ENCODE assay signal across 9 mouse cellular contexts in the genomic region with DNA sequence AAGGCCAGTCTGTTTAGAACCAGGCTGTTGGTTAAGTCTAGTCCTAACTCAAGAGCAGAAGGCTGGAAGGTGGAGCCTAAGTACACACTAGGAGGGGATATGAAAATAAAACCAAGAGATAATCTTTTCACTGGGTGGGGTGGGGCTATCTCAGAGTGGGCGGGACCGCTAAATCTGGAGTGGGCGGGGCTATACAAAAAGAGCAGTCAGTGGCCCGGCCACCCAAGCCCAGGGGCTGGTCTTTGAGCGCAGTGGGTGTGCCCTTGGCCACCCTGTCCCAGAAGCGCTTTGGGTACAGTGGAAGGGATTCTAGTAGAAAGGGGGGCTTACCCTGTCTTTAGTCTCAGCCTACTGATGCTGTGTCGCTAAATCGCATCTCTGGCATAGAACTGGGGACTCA. TPM values are rescaled to one million over a fixed set of nuclear protein-coding genes. Genes with fewer than 3 reads are reported as not detected.
DNase-seq lines count a peak whose midpoint lies in the region; ATAC-seq and TF ChIP-seq lines count a peak whose summit lies in the region.
"Had no signal": no experiment of that assay in that cellular context is flagged by ENCODE, and none has a peak within 500 bp of the region (broad histone marks: within the 10 kb centered on the region; RNA-seq: fewer than 3 reads in every experiment).

No protein-coding gene starts in this region.

- WGBS in forebrain, embryonic 11.5 days = 8% methylated on average over 8 of the region's 8 CpGs
- 9% methylated on average over 8 of the region's 8 CpGs for WGBS in limb, embryonic 13.5 days

- H3K4me2 ChIP-seq in forebrain, embryonic 11.5 days (ENCODE audit: low read depth, low read length, severe bottlenecking) = peak overlapping the region; percentile 71
- H3K4me2 ChIP-seq in limb, embryonic 13.5 days (replicated peaks) = peak overlapping the region; percentile 75

- DNase-seq in layer of hippocampus, adult 2 months (ENCODE audit: low spot score in 2 of 2) = no peak
- no peak for DNase-seq in layer of hippocampus, adult 18-20 months (ENCODE audit: low spot score in 2 of 2)
- DNase-seq in forebrain, embryonic 11.5 days (ENCODE audit: low spot score) = no peak
- peak; percentile 37 for DNase-seq in retina, embryonic 14.5 days (ENCODE audit: low spot score)
- no peak for DNase-seq in ovary, postnatal 10 days (ENCODE audit: low spot score)
- DNase-seq in adrenal gland, adult 2 months = no peak
- DNase-seq in cerebellum, adult 8-10 months = no peak

- H3K27me3 ChIP-seq in forebrain, embryonic 11.5 days (ENCODE audit: control insufficient read depth, insufficient read depth, low read length) = peaks cover 24% of the 10 kb centered on the region
- peaks cover 32% of the 10 kb centered on the region for H3K27me3 ChIP-seq in limb, embryonic 13.5 days

- no peaks in the 10 kb centered on the region for H3K36me3 ChIP-seq in forebrain, embryonic 11.5 days (ENCODE audit: control insufficient read depth, insufficient read depth, low read length)
- no peaks in the 10 kb centered on the region for H3K36me3 ChIP-seq in limb, embryonic 13.5 days

- no peaks in the 10 kb centered on the region; the same call in 1 of the 2 replicates for H3K4me1 ChIP-seq in forebrain, embryonic 11.5 days (replicated peaks; ENCODE audit: control insufficient read depth, insufficient read depth, low read length)
- H3K4me1 ChIP-seq in limb, embryonic 13.5 days = peaks cover 4% of the 10 kb centered on the region; the same call in 1 of the 2 replicates

- no peaks in the 10 kb centered on the region for H3K9me3 ChIP-seq in forebrain, embryonic 11.5 days (ENCODE audit: control insufficient read depth, low read length)
- no peaks in the 10 kb centered on the region for H3K9me3 ChIP-seq in limb, embryonic 13.5 days

- TF ChIP-seq CTCF in layer of hippocampus, adult 2 months (conservative IDR thresholded peaks at IDR 0.05) = no peak

- no peak overlapping the region; the same call in 1 of the 2 replicates for H3K9ac ChIP-seq in forebrain, embryonic 11.5 days (ENCODE audit: low read length)
- peak overlapping the region; percentile 75 for H3K9ac ChIP-seq in limb, embryonic 13.5 days

- peak overlapping the region; percentile 91; the same call in 1 of the 2 replicates for H3K27ac ChIP-seq in layer of hippocampus, adult 2 months
- no peak overlapping the region for H3K27ac ChIP-seq in forebrain, embryonic 11.5 days (ENCODE audit: low read depth, low read length)
- no peak overlapping the region for H3K27ac ChIP-seq in limb, embryonic 13.5 days

- peak; percentile 47; the same call in 1 of the 2 replicates for ATAC-seq in forebrain, embryonic 11.5 days (replicated peaks; ENCODE audit: low FRiP score)
- ATAC-seq in limb, embryonic 13.5 days (ENCODE audit: low FRiP score, low read depth) = peak; percentile 59; the same call in 1 of the 2 replicates

- peak overlapping the region; percentile 73 for H3K4me3 ChIP-seq in layer of hippocampus, adult 2 months
- H3K4me3 ChIP-seq in forebrain, embryonic 11.5 days (ENCODE audit: low read depth, low read length) = peak overlapping the region; percentile 37; the same call in 1 of the 2 replicates
- H3K4me3 ChIP-seq in limb, embryonic 13.5 days = peak overlapping the region; percentile 58
- H3K4me3 ChIP-seq: myocyte had no signal

RNA-seq across cellular contexts. Expression of gene Ethe1, which starts 0.5 kb away (rescaled TPM):
- total RNA-seq in layer of hippocampus, adult 2 months (2021) = 10 to 100 TPM; 10.1 to 11.0 TPM
- total RNA-seq in layer of hippocampus, adult 18-20 months (2021) = 10 to 100 TPM; 11.8 to 13.3 TPM
- 17.9 and 21.4 TPM in 2 replicates for polyA plus RNA-seq in forebrain, embryonic 11.5 days (2014; fragmentation: Nextera tagmentation; extraction: Ambion mirVana)
- 28.2 TPM in 2 replicates for polyA plus RNA-seq in limb, embryonic 13.5 days (2015; fragmentation: Nextera tagmentation; extraction: Ambion mirVana)
- 10 to 100 TPM; 34.8 to 37.5 TPM for total RNA-seq in adrenal gland, adult 2 months (2021)
- polyA plus RNA-seq in adrenal gland, adult 2 months (2012; rRNA removed) = 32.1 and 33.8 TPM in 2 replicates

RNA-seq across cellular contexts. Expression of gene Zfp575, which starts 0.6 kb away (rescaled TPM):
- total RNA-seq in layer of hippocampus, adult 2 months (2021) = 1 to 10 TPM; 5.2 to 6.7 TPM
- total RNA-seq in layer of hippocampus, adult 18-20 months (2021) = 1 to 10 TPM; 5.7 TPM
- 2.2 and 2.5 TPM in 2 replicates for polyA plus RNA-seq in forebrain, embryonic 11.5 days (2014; fragmentation: Nextera tagmentation; extraction: Ambion mirVana)
- 5.9 and 6.2 TPM in 2 replicates for polyA plus RNA-seq in limb, embryonic 13.5 days (2015; fragmentation: Nextera tagmentation; extraction: Ambion mirVana)
- under 1 TPM; 0.29 to 0.45 TPM for total RNA-seq in adrenal gland, adult 2 months (2021)
- 0.36 and 0.62 TPM in 2 replicates for polyA plus RNA-seq in adrenal gland, adult 2 months (2012; rRNA removed)

RNA-seq across cellular contexts. Expression of gene Phldb3, which starts 23.7 kb away (rescaled TPM):
- total RNA-seq in layer of hippocampus, adult 2 months (2021) = under 1 TPM in 1 of 2 experiments, not detected in 1; 0.22 TPM
- under 1 TPM; 0.17 to 0.63 TPM for total RNA-seq in layer of hippocampus, adult 18-20 months (2021)
- not detected in 2 replicates for polyA plus RNA-seq in forebrain, embryonic 11.5 days (2014; fragmentation: Nextera tagmentation; extraction: Ambion mirVana)
- polyA plus RNA-seq in limb, embryonic 13.5 days (2015; fragmentation: Nextera tagmentation; extraction: Ambion mirVana) = 0.24 and 0.34 TPM in 2 replicates
- total RNA-seq in adrenal gland, adult 2 months (2021) = 1 to 10 TPM; 3.5 to 8.5 TPM
- 3.9 and 4.4 TPM in 2 replicates for polyA plus RNA-seq in adrenal gland, adult 2 months (2012; rRNA removed)

RNA-seq across cellular contexts. Expression of gene Xrcc1, which starts 40.7 kb away (rescaled TPM):
- total RNA-seq in layer of hippocampus, adult 2 months (2021) = 10 to 100 TPM; 38.9 to 40.9 TPM
- total RNA-seq in layer of hippocampus, adult 18-20 months (2021) = 10 to 100 TPM; 36.8 to 43.4 TPM
- polyA plus RNA-seq in forebrain, embryonic 11.5 days (2014; fragmentation: Nextera tagmentation; extraction: Ambion mirVana) = 140 and 150 TPM in 2 replicates
- polyA plus RNA-seq in limb, embryonic 13.5 days (2015; fragmentation: Nextera tagmentation; extraction: Ambion mirVana) = 125 and 131 TPM in 2 replicates
- 10 to 100 TPM; 34.7 to 36.8 TPM for total RNA-seq in adrenal gland, adult 2 months (2021)
- polyA plus RNA-seq in adrenal gland, adult 2 months (2012; rRNA removed) = 61.2 TPM in 2 replicates

RNA-seq across cellular contexts. Expression of gene Pinlyp, which starts 40.9 kb away (rescaled TPM):
- not detected for total RNA-seq in layer of hippocampus, adult 2 months (2021)
- not detected for total RNA-seq in layer of hippocampus, adult 18-20 months (2021)
- polyA plus RNA-seq in forebrain, embryonic 11.5 days (2014; fragmentation: Nextera tagmentation; extraction: Ambion mirVana) = not detected in 2 replicates
- polyA plus RNA-seq in limb, embryonic 13.5 days (2015; fragmentation: Nextera tagmentation; extraction: Ambion mirVana) = not detected in 2 replicates
- not detected for total RNA-seq in adrenal gland, adult 2 months (2021)
- polyA plus RNA-seq in adrenal gland, adult 2 months (2012; rRNA removed) = not detected in 2 replicates

Comparison
In these comparisons a context has a peak if more than half of its experiments do, and no peak if none do; other contexts are left out.
1. RNA of gene Zfp575, which starts 0.6 kb away (total RNA-seq): 5.2 to 6.7 TPM in layer of hippocampus, adult 2 months and 5.7 TPM in layer of hippocampus, adult 18-20 months; 0.29 to 0.45 TPM in adrenal gland, adult 2 months; every median in the first group is over 4 times any median in the second.
2. Peak in every context shown above with its lines, with median percentiles within 50 percentile points of each other: H3K4me3 ChIP-seq.